Mouse (Mus musculus) right cerebral cortex, postnatal 10 days (tissue): ENCODE results near the gene Lrba.
A peak's percentile ranks its signal among the peaks of the same experiment; 100 is the strongest.

Source experiments
- DNase-seq, 2 experiments: peaks; one replicate each; pipeline ENCODE4 v3.0.0; 2021; ENCODE audit warnings: low spot score in 2 of 2

The Lrba gene

DNA sequence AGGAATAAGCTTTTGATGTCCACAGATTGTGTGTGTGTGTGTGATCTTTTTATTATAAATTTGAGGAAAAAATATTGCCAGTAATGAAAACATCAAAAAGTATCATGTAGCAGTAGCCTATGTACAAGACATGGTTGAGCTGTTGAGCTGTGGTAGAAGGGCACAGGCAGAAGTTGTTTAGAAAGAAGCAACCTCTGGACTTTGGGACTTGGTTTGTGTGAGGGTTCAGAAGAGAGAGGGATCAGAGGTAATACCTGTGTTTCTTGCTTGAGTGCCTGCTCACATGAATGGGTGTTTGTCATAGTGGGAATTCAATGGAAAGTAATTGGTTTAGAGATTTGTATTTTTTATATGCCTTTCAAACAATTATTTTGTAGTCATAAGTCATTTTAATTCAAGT is 276.1 kb downstream of the Lrba start:
- no peak for DNase-seq

DNA sequence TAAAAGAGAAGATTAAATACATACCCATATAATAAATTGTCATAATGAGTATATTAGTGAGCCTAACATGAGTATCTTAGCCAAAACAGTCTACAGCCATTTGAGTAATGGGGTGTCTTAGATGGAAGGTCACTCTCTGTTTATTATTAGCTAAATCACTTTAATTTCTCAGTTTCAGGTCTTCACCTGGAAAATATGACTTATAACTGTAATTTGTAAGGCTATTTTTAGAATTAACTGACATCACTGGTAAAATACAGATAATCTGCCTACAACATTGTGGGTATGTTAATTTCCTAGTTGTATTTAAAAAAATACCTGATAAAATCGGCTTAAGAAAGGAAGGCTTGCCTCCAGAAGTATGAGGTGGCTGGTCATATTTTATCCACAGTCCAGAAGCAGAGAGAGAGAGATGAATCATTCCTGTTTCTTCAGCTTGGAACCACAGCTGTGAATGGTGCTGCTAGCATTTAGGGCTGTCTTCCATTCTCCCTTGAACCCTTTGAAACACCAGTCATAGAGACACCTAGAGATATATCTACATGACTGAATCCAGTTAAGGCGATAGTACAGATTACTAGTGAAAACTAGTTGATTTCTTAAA is 294.1 kb downstream of the Lrba start:
- no peak for DNase-seq

DNA sequence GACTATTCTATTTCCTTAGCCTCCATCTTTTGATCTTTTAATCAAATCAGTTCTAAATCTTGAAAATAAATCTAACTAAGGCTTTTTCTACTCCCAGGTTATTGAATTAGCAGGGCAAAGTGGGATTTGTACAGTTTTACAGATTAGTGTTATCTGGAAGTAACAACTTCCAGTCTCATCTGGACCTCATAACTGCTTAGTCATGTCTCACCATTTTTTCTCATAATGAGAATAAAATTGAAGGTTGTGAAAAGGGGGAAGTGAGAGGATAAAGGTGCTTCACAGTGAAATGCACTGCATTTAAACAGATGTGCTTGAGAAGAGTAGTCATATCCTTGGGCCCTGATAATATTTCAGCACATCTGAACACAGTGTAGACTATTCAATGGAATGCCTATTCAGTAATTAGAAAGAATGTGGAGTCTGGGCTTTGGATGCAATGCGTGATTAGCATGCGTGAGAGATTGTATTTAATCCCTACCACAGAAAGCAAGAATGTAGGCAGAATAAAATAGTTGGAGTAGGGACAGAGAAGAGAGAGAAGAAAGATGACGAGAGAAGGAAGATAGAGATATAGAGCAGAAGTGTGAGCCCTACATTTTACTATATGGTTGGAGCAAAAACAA is 298.5 kb downstream of the Lrba start:
- no peak for DNase-seq

DNA sequence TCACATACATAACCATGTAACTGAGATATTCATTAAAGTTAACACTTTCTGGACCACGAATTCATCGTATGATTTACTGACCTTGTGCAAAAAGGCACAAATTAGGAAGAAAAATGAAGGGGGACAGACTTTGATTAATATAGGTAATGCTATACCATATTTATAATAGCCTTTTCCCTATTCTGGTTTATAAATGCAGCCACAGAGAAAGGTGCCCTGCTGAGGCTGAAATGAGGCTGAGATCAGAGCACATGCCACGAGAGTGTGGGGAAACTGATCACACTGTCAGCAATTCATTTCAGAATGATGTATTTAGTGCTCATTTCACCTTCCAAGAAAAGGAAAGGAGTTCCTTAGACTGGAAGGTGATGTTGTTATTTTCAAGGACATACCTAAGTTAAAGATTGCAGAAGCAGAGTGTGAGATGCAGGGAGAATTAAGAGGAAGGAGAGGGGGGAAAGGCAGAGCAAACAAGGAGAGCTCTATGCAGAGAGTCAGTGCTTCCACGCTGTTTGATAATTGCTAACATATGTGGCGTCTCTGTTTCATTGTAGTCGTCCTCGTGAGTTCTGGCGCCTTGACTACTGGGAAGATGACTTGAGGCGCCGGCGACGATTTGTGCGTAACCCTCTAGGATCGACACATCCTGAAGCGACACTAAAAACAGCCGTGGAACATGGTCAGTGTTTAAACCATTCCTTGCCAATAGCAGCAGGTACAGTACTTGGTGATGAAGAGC is 307.2 kb downstream of the Lrba start:
- no peak for DNase-seq

DNA sequence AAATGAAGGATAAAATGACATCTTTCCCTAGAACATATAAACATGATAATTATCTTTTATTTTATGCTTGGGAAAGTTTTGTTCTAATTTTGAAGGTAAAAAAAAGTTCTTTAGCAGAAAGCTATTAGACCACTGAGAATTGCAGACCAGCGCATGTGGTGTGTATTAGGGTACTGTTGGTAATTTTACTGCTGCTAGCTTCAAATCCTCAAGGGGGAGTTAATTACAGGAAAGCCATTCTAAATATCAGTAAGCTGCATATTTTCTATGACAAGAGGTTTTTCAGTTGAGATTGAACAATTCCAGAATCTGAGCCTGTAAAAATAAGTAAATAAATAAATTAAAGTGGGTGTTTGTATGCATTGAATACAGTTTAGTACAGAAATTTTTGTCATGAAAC is 312.3 kb downstream of the Lrba start:
- no peak for DNase-seq

DNA sequence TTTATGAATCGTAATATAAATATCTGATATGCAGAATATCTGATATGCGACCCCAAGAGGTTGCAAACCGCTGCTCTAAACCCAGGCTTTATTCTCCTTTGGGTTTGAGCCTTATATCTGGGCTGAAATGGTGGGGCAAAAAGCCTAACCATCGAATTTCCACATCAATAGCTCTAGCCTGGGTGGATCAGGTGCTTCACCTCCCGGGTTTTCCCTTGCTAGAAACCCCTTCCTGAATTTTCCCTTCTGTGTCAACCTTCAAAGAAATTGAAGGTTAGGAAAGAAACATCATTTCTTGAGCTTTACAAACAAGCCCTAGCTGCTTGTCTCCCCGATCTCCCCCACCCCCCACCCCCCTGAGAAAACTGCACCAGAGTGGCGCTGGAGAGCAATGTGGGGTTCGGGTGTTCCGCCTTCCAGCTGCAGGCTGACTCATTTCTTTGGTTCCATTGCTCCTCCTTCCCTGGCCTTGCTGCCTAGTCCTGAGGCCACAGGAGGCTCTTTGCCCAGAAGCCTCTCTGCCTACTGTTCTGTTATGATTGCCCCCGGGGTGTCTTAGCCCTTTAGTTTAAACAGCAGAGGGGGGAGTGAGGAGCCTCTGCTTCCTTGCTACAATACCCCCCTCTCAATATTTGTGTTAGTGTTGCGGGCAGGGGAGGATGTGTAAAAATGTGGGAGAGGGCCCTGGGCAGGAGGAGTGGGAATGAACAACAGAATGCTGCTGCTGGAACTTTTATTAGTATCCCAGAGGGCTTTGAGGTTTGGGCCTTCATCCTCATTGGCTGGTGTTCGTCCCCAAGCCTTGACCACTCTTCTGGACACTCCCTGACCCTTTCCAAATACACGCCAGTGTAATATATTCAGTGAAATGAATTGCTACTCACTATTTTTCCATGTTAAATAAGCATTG is 314.4 kb downstream of the Lrba start:
- no peak for DNase-seq

DNA sequence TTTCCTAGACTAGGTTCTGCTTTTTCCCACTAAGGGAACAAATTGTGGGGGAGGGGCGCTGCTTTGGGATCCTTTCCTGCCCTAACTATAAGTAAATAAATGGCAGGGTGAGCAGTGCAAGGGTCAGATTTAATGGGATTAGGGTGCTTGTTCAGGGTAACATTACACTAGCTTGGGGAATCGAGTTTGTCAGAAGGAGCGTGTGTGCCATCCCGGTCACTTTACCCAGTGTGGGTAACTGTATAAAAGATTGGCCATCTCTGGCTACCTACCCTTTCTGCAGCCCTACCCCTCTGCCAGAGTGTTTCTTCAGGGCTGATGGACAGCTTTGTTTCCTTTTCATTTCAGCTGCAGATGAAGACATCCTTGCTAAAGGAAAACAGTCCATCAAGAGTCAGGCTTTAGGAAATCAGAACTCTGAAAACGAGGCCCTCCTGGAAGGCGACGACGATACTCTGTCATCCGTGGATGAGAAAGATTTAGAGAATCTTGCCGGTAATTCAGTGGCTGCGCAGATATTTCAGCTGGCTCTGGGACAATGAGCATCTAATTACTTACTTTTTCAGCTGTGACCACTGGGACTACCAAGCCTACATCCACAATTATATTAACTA is 315.2 kb downstream of the Lrba start:
- no peak for DNase-seq

DNA sequence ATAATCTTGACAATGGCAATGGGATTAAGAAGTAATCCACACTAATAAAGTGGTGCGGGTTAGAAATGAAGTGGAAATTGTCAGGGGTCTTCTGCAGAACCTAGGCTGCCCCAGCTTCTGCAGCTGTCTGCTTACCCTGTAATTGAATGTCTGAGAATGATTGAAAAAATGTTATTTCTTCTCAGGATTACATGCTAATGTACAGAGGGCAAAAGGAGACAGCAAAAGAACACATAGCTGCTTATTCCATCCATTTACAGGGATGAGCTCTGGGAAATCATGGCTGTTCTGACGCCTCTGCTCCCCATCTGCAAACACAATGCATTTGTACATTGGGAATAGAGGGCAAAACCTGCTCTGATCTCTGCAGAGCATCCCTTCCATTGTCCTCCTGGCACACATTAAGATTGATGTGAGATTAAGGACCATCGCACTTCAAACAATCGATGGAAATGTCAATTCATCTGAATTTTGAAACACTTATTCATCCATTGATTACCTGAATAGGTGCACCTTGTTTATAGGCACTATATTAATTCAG is 316.7 kb downstream of the Lrba start:
- DNase-seq = no peak

DNA sequence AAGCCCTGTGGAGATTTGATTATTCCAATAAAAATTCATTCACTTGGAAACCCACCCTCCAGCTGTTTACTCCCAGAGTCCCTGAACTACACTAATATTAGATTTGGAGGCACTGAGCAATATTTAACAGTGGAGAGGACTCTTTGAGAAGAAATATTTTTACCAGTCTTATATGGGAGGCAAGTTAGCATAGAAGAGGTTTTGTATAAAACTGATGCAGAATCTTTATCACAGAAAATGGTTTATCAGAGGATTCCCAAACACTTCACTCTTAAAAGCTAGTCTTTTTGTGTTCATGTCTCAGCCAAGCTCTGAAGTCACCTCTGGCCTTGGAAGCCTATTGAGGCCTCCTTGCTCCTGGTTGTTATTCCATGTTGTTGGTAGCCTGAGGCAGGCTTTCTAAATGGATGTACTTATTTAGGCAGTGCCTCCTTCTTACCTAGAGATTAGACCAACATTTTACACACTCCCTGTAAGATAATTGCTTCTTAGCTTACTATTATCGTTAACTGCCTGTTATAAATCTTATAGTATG is 317.4 kb downstream of the Lrba start:
- no peak for DNase-seq

DNA sequence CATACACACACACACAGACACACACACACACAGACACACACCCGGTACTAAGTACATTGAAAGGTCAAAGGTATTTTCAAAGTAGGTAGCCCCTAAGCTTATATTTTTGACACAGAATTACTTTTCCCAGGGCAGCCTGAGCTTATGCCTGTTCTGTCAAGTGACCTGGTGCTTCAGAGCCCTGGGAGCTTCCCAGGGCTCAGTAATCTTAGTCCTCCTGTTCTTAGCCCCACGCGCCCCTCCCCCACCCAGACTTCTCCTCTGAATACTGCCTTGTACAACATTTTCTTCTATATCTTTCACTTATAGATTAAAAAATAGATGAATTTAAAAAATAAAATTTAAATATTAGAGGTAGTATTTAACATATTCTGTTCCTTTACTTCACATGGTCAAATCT is 320.3 kb downstream of the Lrba start:
- DNase-seq = no peak

DNA sequence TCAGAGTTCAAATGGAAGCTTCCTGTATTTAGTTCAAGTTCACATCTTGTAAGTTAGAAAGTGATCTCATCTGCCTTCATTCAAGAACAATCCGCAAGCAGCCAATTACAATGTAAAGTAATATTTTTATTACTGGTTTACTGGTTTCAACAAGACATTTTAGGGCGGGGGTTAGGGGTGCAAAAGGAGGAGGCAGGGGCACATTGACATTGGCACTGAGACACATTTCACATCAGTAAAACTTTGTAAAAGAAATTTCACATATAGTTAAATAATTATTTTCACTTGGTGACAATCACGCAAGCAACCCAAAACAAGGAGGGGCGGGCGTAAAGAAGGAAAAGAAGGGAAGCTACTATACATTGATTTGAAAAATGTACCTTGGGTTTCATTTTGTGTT is 321.5 kb downstream of the Lrba start:
- no peak for DNase-seq

DNA sequence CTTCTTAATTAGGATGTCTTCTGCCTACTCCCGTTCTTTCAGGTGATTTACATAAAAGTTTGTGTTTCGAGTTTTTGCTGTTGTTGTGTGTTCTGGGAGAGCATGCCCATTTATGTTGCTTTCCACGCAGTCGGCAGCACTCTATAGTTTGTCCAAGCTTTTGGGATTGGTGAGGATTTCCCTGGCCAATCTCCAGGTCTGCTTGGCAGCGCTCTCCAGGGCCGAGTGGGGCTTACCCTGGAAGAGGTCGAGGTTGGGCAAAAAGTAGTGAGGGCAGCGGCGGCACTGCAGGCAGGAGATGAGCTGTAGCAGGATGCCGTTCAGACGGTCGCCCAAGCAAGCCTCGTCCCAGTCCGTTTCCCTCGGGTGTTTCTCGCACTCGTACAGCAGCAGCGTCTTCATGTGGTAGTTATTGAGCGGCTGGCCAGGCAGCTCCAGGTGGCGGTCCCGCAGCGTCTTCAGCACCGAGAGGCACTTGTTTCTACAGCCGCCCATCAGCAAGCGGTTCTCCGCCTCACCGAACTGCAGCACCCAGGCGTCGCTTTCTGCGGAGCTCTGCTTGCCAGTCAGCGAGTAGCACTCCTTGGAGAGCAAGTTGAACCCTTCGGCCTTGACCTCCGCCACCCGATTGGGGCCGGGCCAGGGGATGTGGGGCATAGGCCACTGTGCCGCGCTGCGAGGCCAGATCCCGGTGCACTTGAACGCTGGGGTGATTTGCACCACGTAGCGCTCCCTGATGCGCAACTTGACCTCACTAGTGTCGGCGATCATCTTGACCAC is 322.2 kb downstream of the Lrba start:
- DNase-seq = peak; percentile 35 to 41

DNA sequence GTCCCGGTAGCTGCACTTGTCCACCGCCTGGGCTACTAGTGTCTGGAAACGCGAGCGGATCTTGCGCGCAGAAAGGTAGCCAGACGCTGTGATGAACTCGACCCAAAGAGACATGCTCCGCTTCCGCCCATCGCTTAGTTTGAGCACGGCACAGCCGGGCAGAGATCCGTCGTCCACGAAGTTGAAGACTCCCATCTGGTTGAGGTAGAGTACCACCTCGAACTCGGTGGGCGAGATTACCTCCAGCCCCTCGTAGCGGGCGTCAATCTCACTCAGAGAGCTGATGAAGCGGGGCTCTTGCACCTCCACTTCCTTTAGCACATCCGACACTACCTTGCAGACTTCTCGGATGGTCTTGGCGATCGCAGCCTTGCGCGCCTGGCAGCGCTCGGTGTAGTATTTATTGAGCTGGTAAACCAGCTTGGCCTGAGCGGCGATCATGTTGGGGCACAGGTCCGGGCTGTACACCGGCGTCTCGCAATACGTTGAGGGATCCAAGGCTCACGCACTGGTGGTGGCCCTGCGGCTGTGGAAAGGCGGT is 322.8 kb downstream of the Lrba start:
- DNase-seq = no peak

DNA sequence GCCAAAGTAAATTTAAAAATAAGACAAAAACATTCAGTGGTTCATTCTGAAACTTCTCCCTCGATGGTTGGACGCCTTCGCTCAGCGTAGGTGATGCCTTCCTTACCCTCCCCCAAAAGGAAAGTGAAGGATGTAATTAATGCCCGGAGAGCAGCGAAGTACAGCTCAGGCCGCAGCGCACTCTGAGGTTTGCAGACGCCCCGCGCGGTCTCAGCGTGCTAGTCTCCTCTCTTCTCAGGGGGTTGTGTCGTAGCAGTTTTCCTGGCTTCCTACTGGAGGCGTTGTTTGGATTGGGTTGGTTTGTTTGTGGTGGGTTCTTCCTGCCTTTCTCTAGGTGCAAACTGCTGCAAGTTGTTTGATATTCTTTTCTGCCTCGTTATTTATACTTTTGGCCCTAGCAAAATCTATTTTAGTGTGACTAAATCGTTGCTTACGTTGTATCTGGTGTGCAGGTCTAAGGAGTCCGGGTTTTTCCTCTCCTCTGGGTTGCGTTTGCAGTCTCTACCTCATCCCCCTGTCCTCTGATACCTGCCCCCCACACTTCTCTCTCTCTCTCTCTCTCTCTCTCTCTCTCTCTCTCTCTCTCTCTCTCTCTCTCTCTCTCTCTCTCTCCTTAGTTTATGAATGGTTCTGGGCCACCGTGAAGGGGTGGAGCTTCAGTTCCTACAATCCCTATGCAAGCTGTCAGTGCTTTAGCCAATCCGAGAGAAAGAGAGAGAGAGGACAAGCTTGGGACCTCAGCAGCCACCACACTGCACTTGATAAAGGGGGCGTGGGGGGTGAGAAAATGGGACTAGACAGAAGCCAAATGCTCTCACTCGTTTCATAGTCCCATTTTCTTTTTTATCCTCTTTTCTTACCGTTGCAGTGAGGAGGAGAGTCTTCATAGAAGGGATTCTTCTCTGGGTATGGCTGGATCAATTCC is 323.9 kb downstream of the Lrba start, which contains the start of gene Mab21l2:
Gene Mab21l2, minus strand, starts transcription at position 539 of the 925 bp plus-strand sequence.
- no peak for DNase-seq

DNA sequence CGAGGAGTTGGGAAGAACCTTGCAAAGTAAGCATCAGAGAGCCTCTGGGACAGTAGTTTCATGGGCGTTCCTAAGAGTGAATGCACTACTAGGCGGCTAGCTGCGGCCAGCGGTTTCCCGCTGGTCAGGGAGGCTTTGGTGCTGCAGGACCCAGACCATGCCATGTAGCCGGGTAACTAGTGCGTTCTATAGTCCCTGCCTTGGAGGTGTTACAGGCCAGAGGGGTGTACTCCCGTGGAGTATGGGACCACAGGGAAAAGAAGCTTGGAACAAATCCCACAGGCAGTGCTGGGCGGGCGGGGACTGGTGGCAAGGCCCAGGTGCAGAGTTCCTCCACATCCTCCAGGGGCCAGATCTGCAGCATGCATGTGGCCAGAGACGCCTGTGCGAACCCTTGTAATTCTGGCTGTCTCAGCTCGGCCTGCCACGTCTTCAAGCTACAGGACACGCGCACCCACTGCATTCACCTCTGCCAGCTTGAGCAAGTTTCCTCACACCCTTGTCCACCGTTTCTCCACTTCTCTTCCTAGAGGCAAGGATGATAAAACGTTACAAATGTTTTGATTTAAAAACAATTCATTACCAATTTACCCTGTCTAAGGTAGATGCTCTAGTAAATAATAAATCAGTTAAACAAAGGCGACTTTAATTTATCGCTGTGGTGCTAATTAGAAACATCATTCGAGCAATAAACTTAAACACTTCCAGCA is 326.0 kb downstream of the Lrba start:
- no peak for DNase-seq

DNA sequence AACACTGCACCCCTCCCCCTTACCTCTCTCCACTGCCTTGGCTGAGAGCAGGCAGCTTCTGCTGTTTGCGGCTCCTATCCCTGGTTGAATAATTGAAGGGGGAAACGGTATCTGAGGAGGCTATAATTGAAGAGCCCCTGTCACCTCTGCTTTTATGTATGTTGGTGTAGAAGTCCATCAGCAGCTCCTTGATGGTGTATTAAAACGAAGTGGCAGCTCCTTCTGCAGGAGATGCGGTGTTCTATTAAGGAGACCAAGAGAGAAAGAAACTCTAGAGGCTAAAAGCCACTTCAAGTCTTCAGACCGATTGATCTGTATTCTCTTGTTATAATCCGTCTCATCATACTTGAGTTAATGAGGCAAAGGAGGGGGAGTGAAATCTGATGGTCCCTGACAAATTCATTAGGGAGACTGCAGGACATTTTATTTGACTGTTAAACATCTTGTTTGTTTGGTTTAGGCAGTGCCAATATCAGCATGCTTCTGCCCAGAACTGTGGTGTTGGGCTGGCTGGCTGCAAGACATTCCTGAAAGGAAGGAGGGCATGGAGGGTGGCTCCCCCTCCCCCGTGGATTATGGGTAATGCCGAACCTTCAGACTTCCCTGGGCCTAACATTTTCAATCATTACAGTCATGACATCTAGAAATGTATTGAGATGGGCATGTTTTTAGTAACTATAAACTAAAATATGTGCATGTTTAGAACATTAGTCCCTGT is 326.7 kb downstream of the Lrba start:
- DNase-seq = no peak

DNA sequence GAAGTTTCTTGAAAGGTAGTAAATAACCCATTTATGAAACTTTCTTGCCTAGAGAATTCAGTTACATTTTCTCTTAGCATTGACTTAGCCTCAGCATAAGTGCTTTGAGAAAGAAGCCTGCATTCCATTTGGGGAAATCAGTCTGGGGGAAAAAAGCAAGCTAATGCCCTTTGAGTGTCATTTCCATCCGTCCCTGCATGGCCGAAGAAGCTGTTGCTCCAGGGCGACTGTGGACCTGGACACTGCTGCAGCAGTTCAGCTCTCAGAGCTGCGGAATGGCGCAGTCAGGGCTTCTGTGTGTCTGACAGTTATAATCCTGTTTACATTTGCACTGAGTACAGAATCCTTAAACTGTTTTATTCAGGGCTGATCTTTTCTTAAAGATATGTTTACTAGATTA is 327.7 kb downstream of the Lrba start:
- DNase-seq = no peak

DNA sequence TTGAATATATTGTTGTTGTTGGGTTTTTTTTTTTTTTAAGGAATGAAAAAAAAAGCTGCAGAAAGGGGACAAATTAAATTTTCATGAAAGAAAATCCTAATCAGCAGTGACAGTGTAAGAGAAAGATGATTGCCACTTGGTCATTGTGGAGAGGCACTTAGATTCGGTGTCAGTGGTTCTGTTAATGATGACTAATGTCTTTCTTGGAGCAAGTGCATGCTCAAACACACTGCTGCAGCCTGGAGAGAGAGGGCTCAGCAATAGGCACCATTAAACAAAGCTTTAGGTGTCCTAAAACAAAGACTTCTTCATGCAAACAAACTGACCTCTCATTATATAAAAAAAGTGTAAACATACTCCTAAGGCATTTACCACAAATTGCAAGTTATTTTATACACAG is 334.5 kb downstream of the Lrba start:
- no peak for DNase-seq
